Mouse (Mus musculus) liver, embryonic 12.5 days (tissue): ENCODE data around the gene Gm7951. TPM values are rescaled to one million over a fixed set of nuclear protein-coding genes. Genes with fewer than 3 reads are reported as not detected.
"Not testable (repeated sequence)": the region's sequence is repeated elsewhere in the genome, so short reads cannot be mapped to it uniquely, and the experiment has no call there.

Source experiments
- ATAC-seq: fragments of 200-750 bp; cut with Nextera tagmentation; 2 replicates; pipeline ENCODE4 v1.8.0; 2017; ENCODE audit warnings: moderate number of reproducible peaks, mild to moderate bottlenecking, moderate library complexity
- H3K27ac ChIP-seq: fragments of 300-500 bp; sonication (generic); 2 replicates; pipeline ENCODE4 v1.5.1; 2016; ENCODE audit warnings: mild to moderate bottlenecking
- H3K27me3 ChIP-seq: fragments of 300-500 bp; sonication (generic); replicated peaks from 2 replicates; pipeline ENCODE4 v1.6.1; 2016; ENCODE audit warnings: mild to moderate bottlenecking, moderate library complexity
- H3K36me3 ChIP-seq: fragments of 300-500 bp; sonication (generic); 2 replicates; pipeline ENCODE4 v1.6.1; 2016; ENCODE audit warnings: mild to moderate bottlenecking, moderate library complexity
- H3K4me1 ChIP-seq: fragments of 300-500 bp; sonication (generic); 2 replicates; pipeline ENCODE4 v1.6.1; 2016
- H3K4me2 ChIP-seq: fragments of 300-500 bp; sonication (generic); 2 replicates; pipeline ENCODE4 v1.6.1; 2016; ENCODE audit warnings: mild to moderate bottlenecking, moderate library complexity
- H3K4me3 ChIP-seq: fragments of 300-500 bp; sonication (generic); 2 replicates; pipeline ENCODE4 v1.5.1; 2016; ENCODE audit warnings: mild to moderate bottlenecking, moderate library complexity
- H3K9ac ChIP-seq: fragments of 300-500 bp; sonication (generic); 2 replicates; pipeline ENCODE4 v1.6.1; 2016; ENCODE audit warnings: mild to moderate bottlenecking, moderate library complexity
- H3K9me3 ChIP-seq: fragments of 300-500 bp; sonication (generic); replicated peaks from 2 replicates; pipeline ENCODE4 v1.6.1; 2016; ENCODE audit warnings: mild to moderate bottlenecking, moderate library complexity
- WGBS: fragments of 180-500 bp; shearing (Covaris S2); methylation state at CpG from one replicate; pipeline ENCODE4 v1.1.7; 2016; ENCODE audit not compliant: insufficient replicate concordance; 5-methylcytosine and 5-hydroxymethylcytosine counted together
- polyA plus RNA-seq: library from polyadenylated mRNA; unstranded; fragments of >200 nt; fragmentation: Nextera tagmentation; extraction: Ambion mirVana; gene quantifications from 2 replicates; pipeline ENCODE4 v1.2.1, GENCODE M21; 2016

Gene Gm7951
- polyA plus RNA-seq, result not detected in 2 replicates

DNA sequence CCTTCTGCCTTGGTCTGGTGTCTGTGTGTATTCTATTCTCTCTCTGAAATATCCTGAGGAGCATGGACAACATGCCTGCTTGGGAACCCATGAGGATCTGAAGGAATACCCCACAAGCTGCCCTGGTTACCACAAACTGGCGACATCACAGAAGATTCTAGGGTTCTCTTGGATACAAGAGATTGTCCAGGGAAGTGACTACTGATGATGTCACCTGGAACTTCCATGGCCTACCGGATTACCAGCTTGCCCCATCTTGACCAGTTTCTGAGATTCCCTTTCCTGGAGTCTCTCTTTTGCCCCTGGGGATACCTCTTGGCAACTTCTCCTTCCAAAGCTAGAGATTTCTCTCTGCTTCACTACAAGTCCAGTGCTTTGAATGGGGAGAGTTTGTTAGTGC, at the start of gene Gm7951:
Gm7951 (minus strand) TSS at position 101 of the 400 bp plus-strand sequence.
- not testable (repeated sequence) for ATAC-seq, H3K27ac ChIP-seq, H3K36me3 ChIP-seq, H3K9ac ChIP-seq, H3K4me1 ChIP-seq, H3K4me2 ChIP-seq, H3K4me3 ChIP-seq, H3K27me3 ChIP-seq, H3K9me3 ChIP-seq
- WGBS, result 38% methylated on average over 1 of the region's 2 CpGs

DNA sequence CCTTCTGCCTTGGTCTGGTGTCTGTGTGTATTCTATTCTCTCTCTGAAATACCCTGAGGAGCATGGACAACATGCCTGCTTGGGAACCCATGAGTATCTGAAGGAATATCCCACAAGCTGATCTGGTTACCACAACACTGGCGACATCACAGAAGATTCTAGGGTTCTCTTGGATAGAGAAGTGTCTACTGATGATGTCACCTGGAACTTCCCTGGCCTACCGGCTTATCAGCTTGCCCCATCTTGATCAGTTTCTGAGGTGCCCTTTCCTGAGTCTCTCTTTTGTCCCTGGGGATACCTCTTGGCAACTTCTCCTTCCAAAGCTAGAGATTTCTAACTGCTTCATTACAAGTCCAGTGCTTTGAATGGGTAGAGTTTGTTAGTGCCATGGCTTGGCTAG, 45.4 kb upstream of the Gm7951 start, which contains the start of gene Gm17027:
Gm17027 (minus strand) TSS at position 101 of the 400 bp plus-strand sequence.
- not testable (repeated sequence) for ATAC-seq, H3K4me3 ChIP-seq, H3K27me3 ChIP-seq, H3K9me3 ChIP-seq, H3K9ac ChIP-seq, H3K4me1 ChIP-seq, H3K27ac ChIP-seq, H3K36me3 ChIP-seq, H3K4me2 ChIP-seq
- 54% methylated on average over 1 of the region's 2 CpGs for WGBS

DNA sequence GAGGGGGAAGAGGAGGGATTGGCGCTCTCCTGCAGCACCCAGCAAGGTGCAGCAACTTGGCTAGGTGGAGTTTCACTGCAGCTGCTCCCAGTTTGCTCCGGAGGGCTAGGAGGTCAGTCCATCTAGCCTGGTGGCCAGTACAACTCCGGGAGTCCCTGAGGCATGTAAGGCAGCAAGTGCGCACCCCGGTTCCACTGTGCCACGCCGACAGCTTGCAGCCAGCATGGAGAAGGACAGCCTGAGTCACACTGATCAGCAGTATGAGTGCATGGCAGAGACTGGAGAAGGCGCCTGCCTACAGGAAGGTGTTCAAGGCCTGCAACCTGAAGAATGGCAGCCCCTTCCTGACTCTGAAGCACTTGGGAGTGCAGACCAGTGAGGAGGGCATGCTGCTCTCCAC, 17.4 kb upstream of the Gm7951 start:
- H3K4me2 ChIP-seq, H3K36me3 ChIP-seq, H3K4me1 ChIP-seq, H3K4me3 ChIP-seq, H3K27ac ChIP-seq, H3K9ac ChIP-seq, ATAC-seq, H3K9me3 ChIP-seq, H3K27me3 ChIP-seq: not testable (repeated sequence)
- 60% methylated on average over 7 of the region's 8 CpGs for WGBS

DNA sequence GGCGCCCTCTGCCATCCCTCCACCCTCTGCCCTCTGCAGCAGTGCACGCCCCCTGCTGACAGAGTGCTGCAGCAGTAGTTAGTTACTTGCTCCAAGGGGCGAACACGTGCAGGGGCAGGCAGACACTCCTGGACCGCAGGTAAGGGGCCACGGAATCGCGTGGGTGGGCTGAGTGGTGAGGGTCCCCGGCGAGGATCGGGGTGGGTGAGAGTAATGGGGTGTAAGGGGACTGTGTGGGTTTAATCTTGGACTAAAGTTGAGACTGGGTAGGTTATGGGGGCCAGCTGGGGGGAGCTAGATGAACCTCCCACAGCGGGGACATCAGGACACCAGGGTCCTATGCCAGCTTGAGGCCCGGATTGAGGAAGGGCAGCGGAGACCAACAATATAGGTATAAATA, 16.6 kb upstream of the Gm7951 start:
- not testable (repeated sequence) for ATAC-seq, H3K4me1 ChIP-seq, H3K27ac ChIP-seq, H3K9ac ChIP-seq, H3K36me3 ChIP-seq, H3K9me3 ChIP-seq, H3K27me3 ChIP-seq, H3K4me3 ChIP-seq, H3K4me2 ChIP-seq
- whole genome bisulfite sequencing, result 48% methylated on average over 11 of the region's 14 CpGs

Other genes with a start within 250 kb of the Gm7951 start
- not detected in 2 replicates for gene Gm7980, start 210.1 kb downstream of the Gm7951 start, polyA plus RNA-seq
- not detected in 2 replicates for gene 1700049E17Rik1, start 192.4 kb downstream of the Gm7951 start, polyA plus RNA-seq
- gene 1700024B05Rik, start 173.4 kb downstream of the Gm7951 start, polyA plus RNA-seq, result not detected in 2 replicates
- not detected in 2 replicates for gene Gm6401, start 149.4 kb downstream of the Gm7951 start, polyA plus RNA-seq
- not detected in 2 replicates for gene Gm3543, start 134.0 kb downstream of the Gm7951 start, polyA plus RNA-seq
- not detected in 2 replicates for gene Gm17027, start 45.3 kb upstream of the Gm7951 start, polyA plus RNA-seq
- gene Gm3573, start 73.4 kb upstream of the Gm7951 start, polyA plus RNA-seq, result not detected in 2 replicates
- gene Gm17026, start 142.7 kb upstream of the Gm7951 start, polyA plus RNA-seq, result not detected in 2 replicates
- gene Gm9611, start 180.0 kb upstream of the Gm7951 start, polyA plus RNA-seq, result not detected in 2 replicates
- not detected in 2 replicates for gene Gm7995, start 192.8 kb upstream of the Gm7951 start, polyA plus RNA-seq